Mouse (Mus musculus) kidney, adult 8-10 months (tissue): Measurements from ENCODE around the gene Hao1.

Experiments used
- DNase-seq, 2 experiments: peaks; one replicate each; pipeline ENCODE4 v3.0.0; 2022

Gene Hao1

DNA sequence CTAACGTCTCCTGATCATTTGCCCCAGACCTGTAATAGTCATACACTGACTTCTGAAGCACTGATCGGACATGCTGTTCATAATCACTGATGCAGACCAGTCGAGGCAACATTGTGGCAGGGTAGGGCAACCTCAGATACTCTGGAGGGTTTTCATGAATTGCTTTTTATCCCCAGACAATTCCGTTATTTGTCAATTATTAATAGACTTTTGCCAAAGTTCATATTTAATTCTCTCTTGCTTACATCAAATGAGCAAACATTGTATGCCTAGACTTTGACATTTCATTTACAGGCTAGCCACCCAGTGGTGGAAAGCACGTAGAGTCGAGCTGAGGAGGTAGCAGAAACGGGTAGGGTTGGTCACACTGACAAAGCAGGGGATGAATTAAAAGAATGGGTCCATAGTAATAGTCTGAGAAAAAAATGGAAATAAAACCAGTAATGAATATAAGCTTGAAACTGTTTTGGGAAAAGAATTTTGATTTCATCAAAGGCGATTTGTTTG is at the start of gene Hao1:
Hao1 (minus strand) TSS at position 148 of the 507 bp plus-strand sequence.
- DNase-seq = no peak

DNA sequence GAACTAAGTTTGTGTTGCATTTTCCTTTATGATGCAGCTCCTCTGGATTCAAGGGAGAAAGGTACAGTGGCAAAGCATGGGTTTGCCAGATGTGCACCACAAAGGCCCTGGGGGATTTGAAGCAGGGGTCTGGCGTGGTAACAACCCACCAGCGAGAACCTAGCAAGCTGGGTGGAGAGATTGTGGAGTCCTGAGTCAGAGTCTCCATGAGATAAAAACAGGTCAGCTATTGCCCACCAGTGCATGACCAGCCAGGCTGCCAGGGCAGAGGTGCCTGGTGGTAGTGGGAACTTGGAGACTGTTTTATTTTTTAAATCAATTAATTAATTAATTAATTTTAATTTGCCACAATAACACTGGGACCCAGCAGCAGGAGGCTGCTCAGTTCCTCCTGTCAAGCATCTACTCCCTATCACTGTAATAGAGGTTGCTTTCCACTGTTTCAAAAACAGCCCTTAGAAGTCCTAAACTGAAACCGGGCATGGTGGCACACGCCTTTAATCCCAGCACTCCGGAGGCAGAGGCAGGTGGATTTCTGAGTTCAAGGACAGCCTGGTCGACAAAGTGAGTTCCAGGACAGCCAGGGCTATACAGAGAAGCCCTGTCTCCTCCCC is 37.0 kb upstream of the Hao1 start:
- no peak for DNase-seq

DNA sequence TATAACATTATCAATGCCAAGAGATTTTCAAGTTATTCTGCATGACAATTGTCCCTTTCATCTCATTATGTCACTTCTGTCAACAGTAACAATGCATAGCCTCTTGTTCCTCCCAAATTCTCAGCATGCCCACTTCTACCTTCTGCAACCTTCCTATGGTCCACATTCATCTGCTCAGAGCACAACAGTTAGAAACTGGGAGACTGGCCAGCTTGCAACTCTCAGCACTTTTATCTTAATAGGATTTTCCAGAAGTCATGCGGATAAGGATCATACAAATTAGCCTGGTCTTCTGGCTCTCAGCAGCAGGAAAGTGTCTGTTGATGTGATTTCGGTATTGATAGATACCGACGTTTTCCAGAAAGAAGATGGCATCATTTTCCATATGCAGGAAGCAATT is 31.1 kb upstream of the Hao1 start:
- DNase-seq = no peak

DNA sequence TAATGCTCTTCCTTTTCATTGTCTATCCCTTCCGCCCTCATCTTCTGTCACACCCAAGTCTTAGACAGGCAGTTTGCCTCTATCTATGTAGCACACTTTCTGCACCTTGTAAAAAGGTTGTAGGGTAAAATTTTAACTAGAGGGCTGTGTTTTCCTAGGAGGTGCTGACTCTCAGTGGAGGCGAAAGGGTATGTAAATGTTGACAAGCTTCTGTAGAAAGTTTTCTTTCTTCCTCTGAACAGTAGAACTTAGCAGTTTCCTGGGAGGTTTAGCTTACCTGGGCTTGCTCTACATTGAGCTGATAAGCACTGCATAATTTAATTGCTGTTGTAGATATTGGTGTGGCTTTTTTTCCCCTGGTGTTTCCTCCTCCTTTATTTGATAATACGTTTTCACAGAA is 5.3 kb upstream of the Hao1 start:
- DNase-seq = no peak

DNA sequence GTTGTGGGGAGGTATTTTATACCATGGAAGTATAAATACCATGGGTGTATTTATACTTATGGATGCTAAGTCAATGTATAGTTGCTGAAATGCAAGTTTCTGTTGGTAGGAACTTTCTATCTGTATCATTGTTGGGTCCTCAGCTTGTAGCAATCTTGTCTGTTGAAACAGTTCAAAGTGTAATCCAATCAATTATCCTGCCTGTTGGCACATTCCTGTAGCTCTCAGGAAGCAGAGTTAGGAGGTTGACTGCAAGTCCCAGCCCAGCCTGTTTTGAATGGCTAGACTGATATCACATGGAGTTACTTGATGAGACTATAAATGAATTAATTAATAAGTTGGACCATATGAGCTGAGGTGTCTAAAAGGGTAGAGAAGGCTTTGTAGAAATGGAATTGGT is 1.8 kb downstream of the Hao1 start:
- no peak for DNase-seq

DNA sequence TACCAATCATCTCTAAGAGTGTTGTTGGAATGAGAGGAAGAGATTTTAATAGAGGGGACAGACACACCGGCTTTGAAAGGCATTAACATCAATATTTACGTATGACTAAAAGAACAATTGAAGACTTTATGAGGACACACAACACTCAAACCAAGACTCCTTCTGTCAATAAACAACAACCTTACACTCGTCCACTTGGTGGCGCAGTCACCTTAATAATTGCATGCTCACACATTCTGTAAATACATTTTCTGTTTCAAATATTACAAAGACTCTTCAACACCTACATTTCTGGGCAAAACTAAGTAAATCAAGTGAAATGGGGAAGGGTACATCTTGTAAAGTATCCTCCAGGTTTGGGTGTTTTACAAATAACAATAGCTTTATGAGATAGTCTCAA is 4.4 kb downstream of the Hao1 start:
- DNase-seq = peak in 1 of 2 experiments; percentile 60

DNA sequence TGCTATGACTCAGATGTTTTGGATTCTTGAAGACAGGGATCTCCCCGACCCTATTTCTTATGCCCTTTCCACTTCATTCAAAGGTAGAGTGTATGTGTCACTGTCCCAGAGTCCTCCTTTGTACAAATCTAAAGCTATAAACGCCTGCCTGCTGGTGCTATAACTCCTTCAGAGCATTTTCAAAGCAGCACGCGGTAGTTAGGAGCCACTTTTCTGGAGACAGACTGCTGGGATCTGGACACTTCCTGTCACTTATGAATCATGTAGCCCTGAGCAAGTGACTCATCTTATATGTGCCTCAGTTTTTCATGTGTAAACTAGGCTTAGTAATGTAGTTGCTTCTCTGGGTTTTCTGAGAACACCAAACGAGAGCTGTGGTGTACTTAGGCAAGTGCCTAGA is 9.1 kb downstream of the Hao1 start:
- no peak for DNase-seq

DNA sequence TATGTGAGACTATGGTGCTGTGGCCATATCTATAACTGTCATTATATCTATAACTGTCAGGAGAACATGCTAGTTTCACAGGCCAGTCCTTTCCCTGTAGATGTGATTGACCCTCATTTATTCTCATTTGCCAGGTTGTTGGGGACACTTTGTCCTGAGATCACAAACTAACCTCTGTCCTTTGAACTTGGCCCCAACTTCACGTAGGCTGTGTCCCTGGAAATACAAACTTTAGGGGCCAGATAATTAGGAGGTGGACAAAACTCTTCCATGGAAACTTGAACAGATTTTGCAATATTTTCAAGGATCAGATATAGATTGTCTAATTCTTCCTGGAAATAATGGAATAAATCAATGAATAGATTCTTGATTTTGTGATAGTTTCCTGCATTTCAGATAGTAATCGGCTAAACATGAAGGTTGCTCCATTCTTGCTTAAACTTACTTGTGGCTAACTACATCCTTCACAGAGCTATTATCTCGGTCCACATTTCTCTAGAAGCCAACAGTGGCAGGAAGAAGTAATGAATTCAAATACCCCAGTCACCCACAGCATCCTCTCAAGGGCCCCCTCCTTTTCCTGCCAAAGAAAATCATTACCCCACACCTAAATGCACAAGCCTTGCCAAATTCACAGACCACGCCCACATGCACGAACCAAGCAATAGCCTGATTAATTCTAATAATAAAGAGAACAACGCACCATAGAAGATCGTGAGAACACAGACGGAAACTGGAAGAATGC is 9.7 kb downstream of the Hao1 start:
- DNase-seq = no peak

DNA sequence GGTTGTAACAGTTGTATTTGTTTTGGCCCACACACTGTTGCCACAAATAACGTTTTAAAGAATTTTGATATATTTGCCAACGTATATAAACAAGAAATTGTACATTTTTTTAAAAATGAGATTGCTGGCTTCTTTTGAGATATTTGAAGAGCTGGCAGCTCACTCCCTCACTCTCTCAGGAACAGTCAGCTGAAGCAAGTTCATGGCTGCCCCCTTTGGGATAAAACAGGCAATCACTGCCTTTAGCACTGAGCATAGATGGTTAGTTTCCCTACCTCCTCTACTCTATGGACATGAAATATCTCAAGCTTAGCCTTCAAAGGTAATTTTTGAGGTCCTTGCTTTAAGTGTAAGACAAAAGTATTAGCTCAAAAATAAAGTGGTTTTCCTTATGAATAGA is 10.7 kb downstream of the Hao1 start:
- no peak for DNase-seq

DNA sequence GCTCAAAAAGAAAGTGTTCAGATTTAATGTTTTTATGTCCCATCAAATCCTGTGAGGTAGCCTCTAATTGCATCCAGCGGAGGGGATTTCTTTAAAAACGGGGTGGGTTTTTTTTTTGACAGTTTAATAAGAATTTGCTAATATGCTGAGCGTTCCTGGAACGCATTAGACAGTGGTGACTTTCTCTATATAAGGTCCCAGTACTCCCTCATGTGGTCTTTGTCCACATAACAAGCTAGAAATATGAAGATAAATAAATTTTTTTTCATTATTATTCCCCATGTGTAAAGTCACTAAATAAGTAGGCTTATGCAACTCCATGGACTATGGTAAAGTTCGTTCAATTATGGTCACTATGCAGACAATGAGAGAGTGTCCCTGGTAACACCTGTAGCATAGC is 13.1 kb downstream of the Hao1 start:
- no peak for DNase-seq

DNA sequence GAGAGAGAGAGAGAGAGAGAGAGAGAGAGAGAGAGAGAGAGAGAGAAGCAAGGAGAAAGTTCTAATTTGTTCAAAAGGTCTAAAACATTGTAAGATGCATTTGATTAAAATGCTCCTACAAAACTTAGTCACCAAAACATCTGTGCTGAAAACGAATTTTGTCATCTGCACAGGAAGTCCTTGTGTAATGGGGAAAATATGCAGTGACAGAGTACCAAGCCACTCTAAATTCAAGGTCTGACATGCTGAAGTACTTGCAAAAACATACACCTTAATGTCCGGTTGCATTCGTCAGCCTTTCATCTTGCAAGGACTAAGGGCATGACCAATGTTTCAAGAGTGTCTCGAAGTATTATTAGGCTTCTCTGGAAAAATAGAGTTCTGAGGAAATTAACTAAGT is 15.7 kb downstream of the Hao1 start:
- DNase-seq = no peak

DNA sequence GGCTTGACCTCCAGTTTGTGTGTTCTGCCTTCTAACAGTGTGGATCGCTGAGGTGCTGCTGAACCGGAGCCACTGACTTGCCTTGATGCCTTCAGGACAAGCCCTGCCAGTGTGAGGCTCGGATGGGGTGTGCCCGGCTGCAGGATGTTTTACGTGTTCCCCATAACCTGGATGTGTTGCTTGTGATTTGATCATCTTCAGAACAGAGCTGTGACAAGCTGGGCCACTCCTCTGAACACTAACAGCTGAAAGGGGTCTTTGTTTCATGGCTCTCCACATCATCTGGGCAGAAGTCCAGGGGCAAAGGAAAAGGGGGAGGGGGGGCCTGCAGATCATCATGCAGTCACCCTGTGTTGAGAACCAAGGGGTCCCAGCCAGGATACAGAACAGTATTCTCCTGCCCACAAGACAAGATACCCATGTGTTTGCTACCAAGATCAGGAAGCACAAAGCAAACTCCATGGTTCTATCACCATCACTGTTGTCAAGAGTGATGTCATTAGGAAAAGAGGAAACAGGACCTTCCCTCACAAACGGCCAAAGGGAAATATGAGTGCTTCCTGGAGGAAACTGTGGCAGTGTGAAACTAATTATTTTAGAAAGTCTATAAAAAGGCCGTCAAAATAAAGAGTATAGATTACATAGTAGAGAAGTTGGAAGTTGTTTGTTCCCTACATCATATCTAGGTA is 25.9 kb downstream of the Hao1 start:
- no peak for DNase-seq

DNA sequence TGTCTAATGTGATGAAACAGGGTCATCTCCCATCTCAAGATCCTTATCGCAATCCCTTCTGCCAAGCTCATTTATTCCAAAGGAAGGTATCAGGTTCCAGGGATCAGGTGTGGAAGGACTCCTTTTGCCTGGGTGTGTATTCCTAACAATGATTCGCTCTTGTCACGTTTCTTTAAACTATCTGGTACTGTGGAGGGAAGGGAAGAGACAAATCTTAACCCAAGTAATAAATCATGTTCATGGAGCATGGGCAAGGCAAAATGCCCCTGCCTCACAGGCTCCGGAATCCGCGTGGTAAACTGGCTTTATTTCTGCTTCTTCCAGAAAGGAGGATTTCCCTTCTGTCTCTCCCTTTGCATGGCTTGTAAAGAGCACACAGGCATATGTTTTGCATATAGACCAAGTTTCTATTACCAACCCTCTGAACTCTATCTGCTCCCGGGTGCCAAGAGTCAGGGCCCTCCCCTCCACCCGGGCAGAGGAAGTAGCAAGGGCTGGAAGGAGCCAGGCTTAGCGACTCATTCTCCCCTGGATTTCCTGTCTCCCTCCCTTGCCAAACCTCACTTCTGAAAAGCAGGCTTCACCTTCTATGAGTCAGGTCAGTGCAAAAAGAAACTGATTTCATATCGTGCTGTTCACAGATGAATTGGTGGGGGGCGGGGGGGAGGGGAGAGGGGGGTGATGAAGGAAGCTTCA is 26.6 kb downstream of the Hao1 start:
- DNase-seq = peak; percentile 12 to 16

DNA sequence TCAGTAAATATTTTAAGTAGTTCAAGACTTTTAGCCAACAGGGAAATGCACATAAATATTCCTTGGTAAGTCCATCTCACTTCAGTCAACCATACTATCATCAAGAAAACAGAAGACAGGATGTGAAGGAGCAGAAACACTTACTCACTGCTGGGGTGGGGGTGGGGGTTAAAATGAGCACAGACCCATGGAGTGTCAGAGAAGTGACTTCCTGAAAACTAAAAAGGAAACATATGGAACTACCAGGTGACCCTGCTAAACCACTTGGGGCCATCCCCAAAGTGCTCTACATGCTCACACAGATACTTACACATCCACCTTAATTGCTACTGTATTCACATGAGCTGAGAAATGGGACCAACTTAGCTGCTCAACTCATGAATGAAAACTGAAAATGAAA is 36.1 kb downstream of the Hao1 start:
- no peak for DNase-seq

DNA sequence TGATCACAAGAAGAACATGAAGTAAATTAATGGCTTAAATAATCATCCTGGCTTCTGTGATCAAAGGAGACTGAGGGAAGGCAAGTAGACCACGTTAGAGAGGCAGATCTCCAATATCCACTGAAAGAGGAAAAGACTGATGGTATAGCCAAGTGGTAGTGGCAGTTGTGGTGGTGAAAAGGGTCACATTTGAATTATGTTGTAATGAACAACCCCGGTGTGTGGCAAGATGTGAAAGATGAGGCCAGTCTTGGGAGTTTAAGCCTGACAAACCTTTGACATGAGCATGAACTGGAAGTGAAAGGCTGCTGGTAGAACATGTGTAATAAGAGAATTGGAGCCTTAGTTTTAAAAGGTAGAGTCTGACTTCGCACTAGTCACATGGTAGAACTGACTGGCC is 54.4 kb downstream of the Hao1 start:
- no peak for DNase-seq

DNA sequence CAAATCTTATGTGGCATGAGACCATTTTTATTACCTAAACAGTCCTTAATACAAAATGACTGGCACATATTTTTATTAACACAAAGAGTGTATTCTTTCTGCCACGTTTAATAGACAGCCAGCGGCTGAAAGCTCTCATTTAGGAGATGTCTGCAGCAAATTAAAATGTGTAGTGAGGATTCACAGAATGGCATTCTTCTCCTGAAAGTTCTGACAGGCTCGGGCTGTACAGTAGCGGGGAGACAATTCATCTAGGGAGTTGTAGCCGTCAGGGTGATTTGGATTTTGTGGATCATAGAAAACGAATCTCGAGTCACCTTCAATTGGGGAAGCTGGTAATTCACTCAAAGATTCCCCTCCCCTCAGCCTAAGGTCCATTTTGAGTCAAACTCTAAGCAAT is 55.7 kb downstream of the Hao1 start:
- no peak for DNase-seq

DNA sequence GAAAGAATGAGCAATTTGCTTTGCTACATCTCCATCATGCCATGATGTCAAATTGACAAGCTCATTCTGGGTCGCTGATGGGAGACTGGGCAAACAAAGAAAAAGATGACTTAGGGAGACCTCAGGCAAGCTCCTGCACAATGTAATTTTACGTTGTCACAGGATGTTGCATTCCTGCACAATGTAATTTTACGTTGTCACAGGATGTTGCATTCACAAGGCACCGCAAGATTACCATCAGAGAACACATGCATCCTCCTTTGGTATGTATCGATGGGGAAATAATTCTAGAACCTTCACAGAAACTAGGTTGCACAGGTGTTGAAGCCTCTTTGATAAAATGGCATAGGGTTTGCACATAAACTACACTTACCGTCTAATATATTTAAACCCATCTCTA is 65.5 kb downstream of the Hao1 start:
- no peak for DNase-seq

DNA sequence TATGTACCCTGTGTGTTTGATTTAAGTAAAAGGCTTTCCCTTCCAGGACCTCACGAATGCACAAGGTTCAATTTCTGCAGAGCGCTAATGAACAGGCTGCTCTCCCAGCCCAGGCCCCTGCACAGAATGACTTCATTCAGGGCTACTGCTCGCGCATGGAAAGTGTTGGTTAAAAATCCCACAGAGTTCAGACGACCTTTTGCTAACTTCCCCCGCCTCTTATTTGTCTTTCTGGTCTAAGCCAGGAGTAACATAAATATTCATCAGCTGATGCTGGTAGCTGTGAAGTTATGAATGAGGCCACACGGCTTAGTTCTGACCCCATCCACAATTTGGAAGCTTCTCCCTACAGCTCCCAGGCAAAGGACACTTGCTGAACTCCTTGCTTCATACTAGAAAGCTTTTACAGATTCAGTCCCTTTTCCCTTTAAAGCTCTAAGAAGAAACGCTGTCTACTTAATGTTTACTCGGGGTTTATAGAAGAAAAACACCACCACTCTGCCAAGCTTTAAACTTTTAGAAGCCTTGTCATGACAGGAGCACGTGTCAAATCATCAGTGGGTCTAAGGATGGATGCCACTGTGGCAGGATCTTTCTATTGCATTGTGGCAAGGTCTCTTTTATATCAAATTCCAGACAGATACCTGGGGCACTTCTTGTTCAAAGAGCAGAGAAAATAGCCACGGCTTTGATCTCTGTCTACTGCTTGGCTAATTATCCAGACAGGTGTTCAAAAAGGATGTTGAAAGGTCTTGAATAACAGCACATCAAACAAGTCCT is 67.9 kb downstream of the Hao1 start:
- DNase-seq = no peak

DNA sequence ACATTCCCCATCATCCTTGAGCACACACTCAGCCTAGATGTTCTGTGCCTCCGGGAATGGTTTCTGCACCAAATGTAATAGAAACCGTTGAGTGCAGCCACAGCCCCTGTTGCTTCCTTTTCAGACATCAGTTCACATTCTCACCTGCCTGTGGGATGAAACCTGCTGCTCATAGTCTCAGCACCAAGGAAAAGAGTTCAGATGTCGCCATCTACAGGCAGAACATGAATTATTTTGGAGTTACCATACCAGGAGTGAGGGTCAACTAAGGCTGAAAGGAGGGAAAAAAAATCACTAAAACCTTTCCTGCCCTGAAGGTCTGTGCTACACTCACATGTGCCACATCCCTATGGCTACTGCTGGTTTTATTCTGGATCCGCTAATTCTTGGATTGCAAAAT is 71.5 kb downstream of the Hao1 start:
- DNase-seq = no peak

DNA sequence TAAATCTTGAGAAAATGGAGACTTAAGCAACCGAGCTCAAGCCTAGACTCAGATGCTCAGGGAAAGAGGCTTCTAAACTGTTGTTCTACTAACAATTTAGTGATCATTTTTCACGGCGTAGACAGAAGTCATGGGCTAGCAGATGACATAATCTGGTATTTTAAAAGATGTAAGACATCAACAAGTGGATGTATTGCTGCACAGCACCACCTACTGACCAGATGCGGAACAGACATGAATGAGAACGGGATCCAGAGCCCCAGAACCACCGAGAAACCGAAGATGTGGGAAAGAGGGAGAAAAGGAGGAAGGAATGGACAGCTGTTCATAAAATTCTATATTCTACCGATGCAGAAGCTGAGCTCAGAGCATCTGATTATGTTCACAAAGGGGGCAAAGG is 72.4 kb downstream of the Hao1 start:
- peak; percentile 37 to 79 for DNase-seq

DNA sequence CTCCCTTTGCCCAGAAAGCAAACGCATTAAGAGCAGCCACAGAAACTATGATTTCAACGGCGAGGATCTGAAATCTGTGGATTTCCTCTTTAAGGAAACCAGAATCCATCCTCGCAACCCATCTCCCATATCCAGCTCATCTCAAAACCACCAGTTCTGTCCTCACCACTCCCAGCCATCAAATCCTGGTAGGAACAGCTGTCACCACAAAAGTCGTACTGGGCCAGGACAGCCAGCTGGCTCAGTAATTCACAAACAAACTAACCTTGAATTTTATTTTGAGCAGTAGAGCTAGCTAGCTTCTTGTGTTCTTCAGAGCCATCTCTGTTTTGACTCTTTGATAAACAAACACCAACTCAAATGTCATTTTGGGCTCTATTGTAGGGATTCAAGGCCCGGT is 73.0 kb downstream of the Hao1 start:
- DNase-seq = no peak

DNA sequence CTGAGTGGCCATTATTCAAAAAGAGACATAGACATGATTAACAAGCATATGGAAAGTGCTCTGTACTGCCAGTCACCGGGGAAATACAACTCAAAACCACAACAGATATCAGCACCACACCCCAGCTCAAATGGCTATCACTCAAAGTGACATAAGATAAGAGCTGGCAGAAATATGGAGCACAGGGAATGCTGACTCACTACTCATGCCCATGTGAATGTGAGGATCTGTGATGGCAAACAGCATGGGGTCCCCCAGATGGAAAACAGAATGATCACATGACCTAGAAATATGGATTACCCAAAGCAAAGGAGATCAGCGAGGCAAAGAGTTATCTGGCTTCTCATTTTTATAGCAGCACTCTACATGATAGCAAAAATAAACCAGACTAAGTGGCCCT is 89.0 kb downstream of the Hao1 start:
- no peak for DNase-seq

DNA sequence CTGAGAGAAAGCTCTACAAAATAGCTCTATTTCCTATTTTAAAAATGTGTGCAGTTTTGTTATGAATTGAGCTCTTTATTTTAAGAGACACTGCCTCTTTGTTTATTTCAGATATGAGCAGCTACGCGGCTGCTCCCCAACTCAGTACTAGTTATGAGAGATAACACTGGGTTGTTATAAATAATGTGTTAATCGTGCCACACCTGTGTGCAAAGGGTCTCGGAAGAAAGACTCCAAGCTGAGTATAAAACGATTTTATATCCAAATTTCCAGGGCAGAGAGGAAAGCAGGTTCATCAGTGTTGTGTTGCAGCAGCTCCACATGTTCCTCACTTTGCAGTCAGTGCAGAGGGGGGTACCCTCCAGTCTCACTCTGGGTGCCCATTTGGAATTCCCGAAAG is 91.8 kb downstream of the Hao1 start:
- DNase-seq = no peak
